Mouse (Mus musculus) lung, postnatal 4 days (tissue): ENCODE measurements around the gene Kbtbd12.

Source experiments
- DNase-seq, 2 experiments: peaks; one replicate each; pipeline ENCODE4 v3.0.0; 2021

The Kbtbd12 gene

GRCm38 (mm10) chr6:88637611-88638301 lies at the start of gene Kbtbd12:
Kbtbd12 (minus strand) TSS chr6:88637950.
- no peak for DNase-seq

- DNase-seq: no peak
Observed at GRCm38 (mm10) chr6:88683380-88684053, 45.8 kb upstream of the Kbtbd12 start.

- DNase-seq: no peak
Observed at GRCm38 (mm10) chr6:88681026-88681425, 43.3 kb upstream of the Kbtbd12 start.

- no peak for DNase-seq
Observed at GRCm38 (mm10) chr6:88677738-88678137, 40.0 kb upstream of the Kbtbd12 start.

GRCm38 (mm10) chr6:88676753-88677736 lies 39.3 kb upstream of the Kbtbd12 start:
- no peak for DNase-seq

GRCm38 (mm10) chr6:88675815-88676214 lies 38.1 kb upstream of the Kbtbd12 start:
- no peak for DNase-seq

GRCm38 (mm10) chr6:88662284-88662683 lies 24.5 kb upstream of the Kbtbd12 start:
- no peak for DNase-seq

- DNase-seq: no peak
Observed at GRCm38 (mm10) chr6:88661696-88662095, 23.9 kb upstream of the Kbtbd12 start.

GRCm38 (mm10) chr6:88647564-88648295 lies 10.0 kb upstream of the Kbtbd12 start:
- DNase-seq: no peak

GRCm38 (mm10) chr6:88644786-88645185 lies 7.0 kb upstream of the Kbtbd12 start:
- no peak for DNase-seq

GRCm38 (mm10) chr6:88641346-88641920 lies 3.7 kb upstream of the Kbtbd12 start:
- DNase-seq: peak in 1 of 2 experiments; percentile 30

GRCm38 (mm10) chr6:88640331-88640730 lies 2.6 kb upstream of the Kbtbd12 start:
- DNase-seq: no peak

- DNase-seq: no peak
Observed at GRCm38 (mm10) chr6:88639921-88640320, 2.2 kb upstream of the Kbtbd12 start.

GRCm38 (mm10) chr6:88639372-88639920 lies 1.7 kb upstream of the Kbtbd12 start:
- no peak for DNase-seq

- no peak for DNase-seq
Observed at GRCm38 (mm10) chr6:88638917-88639316, 1.2 kb upstream of the Kbtbd12 start.

GRCm38 (mm10) chr6:88635881-88636754 lies 1.6 kb downstream of the Kbtbd12 start:
- DNase-seq: no peak

GRCm38 (mm10) chr6:88631293-88631692 lies 6.5 kb downstream of the Kbtbd12 start:
- DNase-seq: no peak

- no peak for DNase-seq
Observed at GRCm38 (mm10) chr6:88630560-88630959, 7.2 kb downstream of the Kbtbd12 start.

GRCm38 (mm10) chr6:88629821-88630220 lies 7.9 kb downstream of the Kbtbd12 start:
- no peak for DNase-seq

GRCm38 (mm10) chr6:88627317-88627811 lies 10.4 kb downstream of the Kbtbd12 start:
- DNase-seq: peak; percentile 50 to 66

- DNase-seq: no peak
Observed at GRCm38 (mm10) chr6:88626912-88627311, 10.8 kb downstream of the Kbtbd12 start.
